Mouse (Mus musculus) gastrocnemius, adult 18-20 months (tissue): ENCODE data around the gene Vars. TPM values are rescaled to one million over a fixed set of nuclear protein-coding genes. Genes with fewer than 3 reads are reported as not detected.

Source experiments
- DNase-seq: peaks from one replicate; pipeline ENCODE4 v3.0.0; 2021; ENCODE audit warnings: low spot score
- total RNA-seq, 2 experiments: library from RNA; stranded (reverse); gene quantifications; 2 replicates each; pipeline ENCODE4 v1.2.3; 2021

Gene Vars
- total RNA-seq, 2 experiments from 2014 or later: 38.2 TPM

GRCm38 (mm10) chr17:35047688-35048087 is 46.9 kb downstream of the Vars start:
- DNase-seq: no peak

GRCm38 (mm10) chr17:35048149-35048931 is 47.6 kb downstream of the Vars start:
- no peak for DNase-seq

GRCm38 (mm10) chr17:35048932-35049440 is 48.2 kb downstream of the Vars start:
- DNase-seq: no peak

- DNase-seq: no peak
These were observed 48.8 kb downstream of the Vars start, which contains the start of gene Clic1 for GRCm38 (mm10) chr17:35049561-35050016. Gene Clic1 (plus strand): TSS chr17:35049966.

- DNase-seq: peak; percentile 69
These were observed 49.5 kb downstream of the Vars start for GRCm38 (mm10) chr17:35050126-35050750.

- peak; percentile 61 for DNase-seq
These were observed 50.6 kb downstream of the Vars start for GRCm38 (mm10) chr17:35051156-35052086.

GRCm38 (mm10) chr17:35052271-35052798 is 51.5 kb downstream of the Vars start:
- no peak for DNase-seq

- no peak for DNase-seq
These were observed 55.1 kb downstream of the Vars start for GRCm38 (mm10) chr17:35055691-35056495.

GRCm38 (mm10) chr17:35057090-35057489 is 56.3 kb downstream of the Vars start:
- DNase-seq: no peak

- DNase-seq: no peak
These were observed 57.5 kb downstream of the Vars start for GRCm38 (mm10) chr17:35058316-35058715.

- DNase-seq: peak; percentile 89
These were observed 58.4 kb downstream of the Vars start, which contains the start of gene Ddah2 for GRCm38 (mm10) chr17:35058911-35059892. Gene Ddah2 (plus strand): TSS chr17:35059035.

GRCm38 (mm10) chr17:35060071-35060470 is 59.3 kb downstream of the Vars start:
- DNase-seq: no peak

- DNase-seq: no peak
These were observed 60.0 kb downstream of the Vars start for GRCm38 (mm10) chr17:35060737-35061297.

- DNase-seq: no peak
These were observed 60.5 kb downstream of the Vars start for GRCm38 (mm10) chr17:35061299-35061698.

- no peak for DNase-seq
These were observed 62.7 kb downstream of the Vars start for GRCm38 (mm10) chr17:35063466-35063865.

GRCm38 (mm10) chr17:35064378-35064877 is 63.6 kb downstream of the Vars start:
- DNase-seq: no peak

GRCm38 (mm10) chr17:35064951-35065947 is 64.5 kb downstream of the Vars start, which contains the start of gene Ly6g6c:
Gene Ly6g6c (plus strand): TSS chr17:35065388.
- DNase-seq: no peak
